Mouse (Mus musculus) thymus, postnatal 14 days (tissue): ENCODE results near the gene Trim24.
A peak's percentile ranks its signal among the peaks of the same experiment; 100 is the strongest.

ENCODE experiments used
- DNase-seq: peaks from one replicate; pipeline ENCODE4 v3.0.0; 2021

The Trim24 gene

GRCm38 (mm10) chr6:37863961-37864730, 6.5 kb upstream of the Trim24 start:
- DNase-seq = no peak

- peak; percentile 83 for DNase-seq
Measured at GRCm38 (mm10) chr6:37871137-37871851, 683 bp downstream of the Trim24 start.

- DNase-seq = no peak
Measured at GRCm38 (mm10) chr6:37872861-37873260, 2.2 kb downstream of the Trim24 start.

GRCm38 (mm10) chr6:37873731-37874130, 3.1 kb downstream of the Trim24 start:
- no peak for DNase-seq

GRCm38 (mm10) chr6:37878206-37878605, 7.6 kb downstream of the Trim24 start:
- no peak for DNase-seq

- DNase-seq = no peak
Measured at GRCm38 (mm10) chr6:37880586-37880985, 10.0 kb downstream of the Trim24 start.

GRCm38 (mm10) chr6:37893586-37893985, 23.0 kb downstream of the Trim24 start:
- no peak for DNase-seq

- DNase-seq = peak; percentile 49
Measured at GRCm38 (mm10) chr6:37895646-37896435, 25.2 kb downstream of the Trim24 start.

- no peak for DNase-seq
Measured at GRCm38 (mm10) chr6:37900221-37900620, 29.6 kb downstream of the Trim24 start.

- DNase-seq = no peak
Measured at GRCm38 (mm10) chr6:37901791-37902190, 31.2 kb downstream of the Trim24 start.

GRCm38 (mm10) chr6:37903810-37904209, 33.2 kb downstream of the Trim24 start:
- peak; percentile 18 for DNase-seq

GRCm38 (mm10) chr6:37913525-37913924, 42.9 kb downstream of the Trim24 start:
- no peak for DNase-seq

GRCm38 (mm10) chr6:37925104-37925503, 54.5 kb downstream of the Trim24 start:
- no peak for DNase-seq

- DNase-seq = no peak
Measured at GRCm38 (mm10) chr6:37926751-37927150, 56.1 kb downstream of the Trim24 start.

GRCm38 (mm10) chr6:37936498-37936897, 65.9 kb downstream of the Trim24 start:
- no peak for DNase-seq

- DNase-seq = no peak
Measured at GRCm38 (mm10) chr6:37951306-37951705, 80.7 kb downstream of the Trim24 start.

- no peak for DNase-seq
Measured at GRCm38 (mm10) chr6:37967386-37967785, 96.8 kb downstream of the Trim24 start.

GRCm38 (mm10) chr6:38007459-38007858, 136.8 kb downstream of the Trim24 start:
- peak; percentile 59 for DNase-seq

- DNase-seq = no peak
Measured at GRCm38 (mm10) chr6:38012829-38013228, 142.2 kb downstream of the Trim24 start.
